Mouse (Mus musculus): ENCODE measurements around the gene Olfr539.

GRCm38 (mm10) chr7:140646152-140646551 lies 13.6 kb upstream of the Olfr539 start, which contains the start of gene Olfr53:
- no peak for TF ChIP-seq CTCF (IDR thresholded peaks at IDR 0.05; ENCODE audit: control insufficient read depth, insufficient read depth, insufficient replicate concordance, low read depth, low read length)
- no peak for TF ChIP-seq POLR2A (IDR thresholded peaks at IDR 0.05; ENCODE audit: control insufficient read depth, low read depth, low read length)
